Mouse (Mus musculus): ENCODE data around the gene E130218I03Rik.

E130218I03Rik gene

DNA sequence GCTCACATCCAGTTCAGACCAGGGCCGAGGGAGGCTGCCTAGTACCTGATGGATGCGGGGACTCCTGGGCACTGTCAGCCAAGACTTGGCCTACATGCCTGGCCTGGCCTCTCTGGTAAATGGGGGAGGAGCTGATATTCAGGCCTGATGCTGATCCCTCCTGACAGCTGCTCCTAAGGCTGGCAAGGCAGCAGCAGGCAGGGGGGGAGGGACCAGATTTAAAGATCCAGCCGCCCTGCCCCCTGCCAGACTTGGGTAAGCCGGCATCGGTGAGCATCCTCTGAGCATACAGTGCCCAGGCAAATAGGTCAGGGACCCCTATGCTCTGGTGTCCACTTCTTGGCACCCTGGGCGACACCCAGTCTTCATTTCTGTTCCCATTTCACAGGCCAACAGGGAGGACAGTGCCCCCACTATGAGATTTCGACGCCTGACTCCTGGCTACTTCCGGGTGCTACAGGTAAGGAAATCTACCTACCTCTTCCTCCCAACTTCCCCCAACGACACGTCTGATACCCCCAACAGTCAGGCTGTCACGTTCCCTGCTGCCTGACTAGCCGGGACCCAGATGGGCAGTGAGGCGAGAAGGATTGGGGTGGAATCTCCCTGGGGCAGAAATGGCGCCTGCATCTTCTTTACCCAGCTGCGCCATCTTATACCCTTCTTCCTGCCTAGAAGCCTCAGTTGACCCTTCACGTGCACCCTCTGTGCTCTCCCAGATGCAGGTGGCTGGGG, at the start of gene E130218I03Rik:
Gene E130218I03Rik, plus strand, starts transcription at position 147 of the 735 bp plus-strand sequence.
- no peak for DNase-seq

DNA sequence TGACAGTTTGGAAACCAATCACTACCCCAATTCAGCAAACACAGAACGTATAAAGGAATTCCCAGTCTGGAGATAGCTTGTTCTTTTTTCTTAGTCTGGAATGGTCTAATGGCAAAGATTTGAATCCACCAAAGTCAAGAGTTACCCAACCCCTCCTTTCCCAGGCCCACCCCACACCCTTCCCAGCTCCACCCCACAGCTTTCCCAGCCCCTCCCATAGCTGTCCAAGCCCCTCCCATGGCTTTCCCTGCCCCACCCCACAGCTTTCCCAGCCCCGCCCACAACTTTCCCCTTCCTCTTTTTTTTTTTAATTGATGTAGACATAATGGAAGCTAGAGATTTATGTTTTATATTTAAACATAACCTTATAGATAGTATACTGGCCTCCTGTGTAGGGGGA, 44.1 kb upstream of the E130218I03Rik start:
- no peak for DNase-seq

DNA sequence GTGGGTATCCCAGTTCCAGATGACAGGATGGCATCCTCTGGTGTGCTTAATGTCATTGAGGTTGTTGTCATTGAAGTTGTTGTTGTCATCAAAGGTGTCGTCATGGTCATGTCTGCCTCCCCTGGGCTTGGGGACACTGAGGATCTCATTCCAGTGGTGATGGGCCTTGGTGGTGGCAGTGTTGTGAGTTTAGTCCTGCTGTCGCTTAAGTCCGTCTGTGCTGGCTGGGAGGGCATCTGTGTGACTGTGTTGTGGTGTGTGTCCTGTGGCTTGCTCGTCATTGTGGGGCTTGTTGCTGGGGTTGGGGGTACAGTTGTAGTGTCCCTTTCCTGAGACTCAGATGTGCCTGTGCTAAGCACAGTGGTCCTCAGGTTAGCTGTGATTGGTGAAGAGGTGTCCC, 40.6 kb upstream of the E130218I03Rik start, which contains the start of gene Gm7534:
Gene Gm7534, minus strand, starts transcription at position 101 of the 400 bp plus-strand sequence.
- no peak for DNase-seq

DNA sequence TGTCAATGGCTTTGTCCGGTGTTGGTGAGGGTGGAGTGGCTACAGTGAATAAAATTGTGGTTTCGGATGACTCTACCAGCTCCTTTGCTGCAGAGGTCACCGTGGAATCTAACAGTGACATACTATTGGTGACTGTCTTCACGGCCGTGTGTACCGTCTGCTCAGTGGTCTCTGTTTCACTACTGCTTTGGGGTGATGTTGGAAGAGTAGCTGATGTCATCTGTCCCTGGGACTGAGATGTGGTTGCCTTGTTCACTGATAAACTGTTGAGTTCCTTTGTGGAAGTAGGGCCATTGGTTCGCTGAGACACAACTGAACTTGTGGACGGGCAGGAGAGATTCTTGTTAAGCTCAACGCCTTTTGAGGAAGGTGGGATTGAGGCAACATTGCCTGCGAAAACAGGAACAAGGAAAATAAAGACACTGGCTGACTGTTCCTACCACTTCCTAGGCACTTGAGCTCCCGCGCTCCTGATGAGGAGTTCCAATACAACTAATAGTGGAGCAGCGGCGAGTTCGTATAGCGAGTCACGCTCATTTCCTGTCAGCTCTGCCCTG, 40.0 kb upstream of the E130218I03Rik start:
- DNase-seq, result no peak

DNA sequence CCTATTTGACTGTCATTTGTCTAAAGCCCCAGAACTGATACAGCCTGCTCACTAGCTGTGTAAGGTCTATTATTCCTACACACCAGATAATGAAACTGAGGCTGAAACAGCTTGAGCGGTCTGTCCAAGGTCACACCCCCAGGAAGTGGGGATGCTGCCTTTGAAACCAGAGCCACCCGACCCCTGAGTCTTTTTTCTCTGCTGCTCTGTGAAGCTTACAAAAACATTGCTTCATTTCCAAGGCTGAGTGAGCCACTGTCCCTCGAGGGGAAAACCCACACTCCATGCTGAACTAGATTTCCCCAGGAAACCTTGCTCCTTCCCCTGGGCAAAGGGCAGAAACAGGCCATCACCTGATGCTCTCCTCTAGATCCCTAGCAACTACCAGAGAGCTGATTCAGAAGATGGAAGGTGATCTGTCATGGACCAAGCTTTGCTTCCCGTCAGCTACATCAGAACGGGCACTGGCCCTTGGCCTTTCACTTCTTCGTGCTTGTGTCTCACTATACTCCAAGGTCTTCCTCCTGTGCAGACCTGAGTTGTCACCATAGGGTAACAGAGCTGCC, 36.9 kb upstream of the E130218I03Rik start:
- no peak for DNase-seq

DNA sequence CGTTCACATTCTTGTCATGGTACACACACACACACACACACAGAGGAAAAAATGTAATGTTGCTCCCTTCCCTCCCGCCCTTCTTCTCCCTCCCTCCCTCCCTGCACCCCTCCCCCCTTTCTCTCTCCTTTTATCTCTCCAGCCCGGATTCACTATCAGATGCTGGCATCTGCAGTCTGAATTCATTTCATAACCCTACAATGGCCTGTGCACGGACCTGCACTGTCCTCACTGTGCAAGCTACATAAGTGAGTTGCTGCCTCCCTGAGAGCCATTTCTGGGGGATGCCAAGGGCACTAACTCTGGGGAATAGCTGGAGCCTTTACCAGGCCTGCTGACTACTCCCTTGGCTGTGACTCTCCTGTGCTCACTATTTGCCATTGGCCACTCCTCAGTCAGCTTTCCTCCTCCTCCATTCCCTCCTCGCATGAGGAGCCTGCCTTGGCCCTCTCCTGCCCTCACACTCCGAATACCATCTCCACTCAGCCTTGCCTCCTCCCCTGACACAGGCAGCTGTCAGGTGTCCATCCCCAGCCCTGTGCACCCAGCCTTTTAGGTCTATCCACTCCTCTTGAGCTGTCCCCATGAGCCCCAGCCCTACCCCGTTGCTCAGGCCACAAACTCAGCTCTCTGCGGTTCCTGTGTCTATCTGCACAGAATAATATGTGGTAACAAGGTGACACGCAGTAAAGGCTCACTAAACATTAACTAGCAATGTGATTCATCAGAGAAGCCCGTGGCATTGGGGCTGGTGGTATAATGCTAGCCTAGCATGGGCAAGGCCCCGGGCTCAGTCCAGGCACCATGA, 20.5 kb upstream of the E130218I03Rik start:
- DNase-seq, result peak; percentile 60

DNA sequence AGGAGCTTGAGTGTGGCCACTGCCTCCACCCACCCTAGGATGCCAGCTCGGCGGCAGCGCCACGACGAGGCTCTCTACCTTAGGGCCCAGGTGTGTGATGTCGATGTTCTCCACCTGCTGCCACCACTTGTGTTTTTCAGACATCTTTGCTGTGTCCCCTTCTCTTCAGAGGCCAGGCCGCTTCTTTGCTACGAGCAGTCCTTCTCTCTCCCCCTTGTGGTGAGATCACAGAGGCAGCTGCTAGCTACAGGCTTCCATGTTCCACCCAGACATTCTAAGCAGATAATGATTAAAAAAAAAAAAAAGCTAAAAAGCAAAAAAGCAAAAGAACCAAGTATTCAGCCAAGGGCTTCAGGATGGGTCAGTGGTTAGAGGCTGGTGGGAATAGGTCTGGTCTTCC, 16.3 kb upstream of the E130218I03Rik start, which contains the start of gene Catsper4:
Gene Catsper4, minus strand, starts transcription at position 190 of the 400 bp plus-strand sequence.
- no peak for DNase-seq

DNA sequence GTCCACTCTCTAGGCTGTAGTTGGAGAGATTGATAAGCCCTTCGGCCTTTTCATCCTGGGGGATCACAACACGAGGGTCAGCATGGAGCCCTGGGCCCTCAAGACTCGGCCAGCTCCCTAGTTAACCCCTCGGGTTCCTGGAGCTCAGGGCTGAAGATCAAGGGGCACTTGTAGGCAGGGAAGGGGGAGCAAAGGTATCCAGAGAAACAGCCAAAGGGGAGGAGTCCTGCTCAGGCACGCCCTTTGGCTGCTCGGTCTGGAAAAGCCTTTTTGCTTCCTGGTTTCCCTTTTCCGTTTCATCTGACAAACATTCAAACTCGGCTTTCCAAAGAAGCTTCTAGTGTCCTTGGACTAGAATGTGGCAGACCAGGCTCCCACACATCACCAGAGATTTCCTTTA, 13.0 kb upstream of the E130218I03Rik start:
- DNase-seq, result no peak

DNA sequence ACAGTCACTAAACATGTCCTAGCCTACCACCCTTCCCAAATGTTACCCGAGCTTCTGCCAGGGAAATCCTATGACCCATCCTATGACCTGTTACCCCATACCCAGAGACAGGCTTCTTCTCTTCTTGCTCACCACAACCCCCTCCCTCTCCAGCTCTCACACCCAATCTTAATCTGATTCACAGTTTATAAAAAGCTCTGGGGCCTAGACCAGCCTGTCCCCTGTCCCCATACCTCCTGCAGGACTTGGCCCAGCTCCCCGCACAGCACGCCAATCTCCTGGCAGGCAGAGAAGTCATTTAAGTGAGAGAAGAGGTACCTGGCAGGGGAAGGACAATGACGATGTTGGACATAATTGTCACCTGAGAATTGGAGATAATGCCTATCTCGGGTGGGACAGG, 8.6 kb upstream of the E130218I03Rik start:
- DNase-seq, result no peak

DNA sequence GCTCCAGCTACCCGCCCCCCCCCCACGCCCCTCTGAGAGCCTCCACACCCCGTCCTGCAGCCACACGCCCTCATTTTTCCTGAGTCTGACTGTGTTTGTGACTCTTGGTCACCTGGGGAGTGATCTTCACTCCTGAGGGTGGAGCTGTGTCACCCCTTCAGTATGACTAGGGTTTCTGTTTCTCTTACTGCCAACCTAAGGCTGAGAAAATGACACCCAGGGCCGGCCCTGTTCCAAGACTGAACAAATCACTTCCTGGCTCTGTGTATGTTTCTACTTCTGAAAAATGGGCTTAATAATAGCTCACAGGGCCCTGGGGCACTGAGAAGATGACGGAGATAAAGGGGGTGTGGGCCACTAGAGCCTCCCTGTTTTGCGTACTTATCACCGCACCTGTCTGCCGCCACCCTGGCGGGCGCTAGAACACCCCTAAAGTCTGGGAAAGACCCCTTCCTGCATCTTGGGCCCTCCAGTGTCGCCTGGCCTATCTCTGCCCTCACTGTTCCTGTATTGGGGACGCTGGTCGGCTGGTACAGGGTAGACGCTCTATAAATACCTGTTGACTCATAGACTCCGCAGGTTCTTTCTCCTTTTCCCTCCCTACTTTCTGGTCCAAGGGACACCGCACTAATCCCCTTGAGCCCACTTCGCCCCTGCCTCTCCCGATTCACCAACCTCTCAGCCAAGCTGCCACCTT, 5.7 kb upstream of the E130218I03Rik start:
- DNase-seq, result no peak

DNA sequence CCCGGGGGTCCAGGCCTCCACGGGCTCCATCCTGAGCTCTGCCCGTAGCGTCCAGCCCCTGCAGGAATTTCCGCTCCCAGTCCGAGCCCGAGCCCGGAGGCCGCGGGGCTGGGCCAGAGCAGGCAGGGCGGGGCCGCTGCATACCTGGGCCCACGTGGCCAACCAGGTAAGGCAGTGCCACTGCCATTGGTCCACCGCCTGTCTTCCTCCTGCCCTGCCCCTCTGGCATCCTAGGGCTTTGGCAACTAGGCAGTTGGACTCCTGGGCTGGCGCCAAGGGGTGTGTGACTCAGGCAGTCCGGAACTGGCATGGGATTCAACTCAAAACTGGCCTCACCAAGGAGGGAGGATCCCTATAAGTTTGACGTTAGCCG, 5.2 kb upstream of the E130218I03Rik start, which contains the start of gene Cnksr1:
Gene Cnksr1, minus strand, starts transcription at position 121 of the 373 bp plus-strand sequence.
- peak; percentile 97 for DNase-seq

DNA sequence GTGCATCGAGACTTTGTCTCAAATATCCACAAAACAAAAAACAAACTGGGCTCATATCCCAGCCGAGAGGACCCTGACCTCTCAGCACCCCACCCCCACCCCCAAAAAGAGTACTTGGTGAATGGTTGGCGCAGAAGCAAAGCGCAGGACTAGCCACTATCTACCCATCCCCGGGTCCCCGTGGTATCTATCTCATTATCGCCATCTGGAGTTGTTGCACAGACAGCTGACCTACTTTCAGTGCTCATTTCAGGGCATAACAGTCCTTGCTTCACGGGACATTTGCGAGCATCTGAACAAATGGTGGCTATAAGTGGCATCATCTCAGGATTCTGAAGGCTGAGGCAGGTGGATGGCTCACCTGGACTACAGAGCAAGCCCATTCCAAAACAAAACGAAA, 4.8 kb upstream of the E130218I03Rik start:
- no peak for DNase-seq

DNA sequence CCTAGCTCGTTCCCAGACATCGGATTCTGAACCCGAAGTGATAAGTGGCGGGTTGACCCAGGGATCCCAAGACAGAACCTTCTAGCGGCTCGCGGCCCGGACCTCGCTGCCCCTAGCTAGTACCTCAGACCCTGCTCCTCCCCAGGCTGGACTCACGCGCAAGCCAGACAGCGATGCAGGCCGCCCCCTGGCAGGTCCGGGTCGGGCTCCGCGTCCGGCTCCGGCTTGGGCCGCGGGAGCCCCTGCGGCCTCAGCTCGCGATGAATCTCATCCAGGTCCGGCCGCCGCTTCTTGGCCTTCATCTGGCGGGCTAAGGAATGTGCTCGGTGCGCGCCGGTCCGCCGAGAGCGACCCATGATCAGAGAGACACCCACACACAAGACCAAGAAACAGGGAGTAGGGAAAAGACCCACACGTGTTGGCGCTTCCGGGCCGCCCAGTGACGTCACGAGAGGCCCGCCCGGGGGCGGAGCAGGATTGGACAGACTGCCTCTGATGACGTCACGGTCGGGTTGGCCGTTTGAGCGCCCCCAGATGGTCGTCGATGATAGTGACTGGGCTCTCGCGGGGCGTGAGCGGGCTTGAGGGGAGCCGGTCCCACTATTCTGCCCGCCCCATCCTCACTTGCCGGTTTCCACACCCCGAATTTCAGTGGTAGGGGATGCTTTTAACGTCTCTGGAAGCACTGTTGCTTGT, 1.8 kb downstream of the E130218I03Rik start, which contains the start of gene Zfp593:
Gene Zfp593, minus strand, starts transcription at position 445 of the 696 bp plus-strand sequence.
- DNase-seq, result peak; percentile 90

DNA sequence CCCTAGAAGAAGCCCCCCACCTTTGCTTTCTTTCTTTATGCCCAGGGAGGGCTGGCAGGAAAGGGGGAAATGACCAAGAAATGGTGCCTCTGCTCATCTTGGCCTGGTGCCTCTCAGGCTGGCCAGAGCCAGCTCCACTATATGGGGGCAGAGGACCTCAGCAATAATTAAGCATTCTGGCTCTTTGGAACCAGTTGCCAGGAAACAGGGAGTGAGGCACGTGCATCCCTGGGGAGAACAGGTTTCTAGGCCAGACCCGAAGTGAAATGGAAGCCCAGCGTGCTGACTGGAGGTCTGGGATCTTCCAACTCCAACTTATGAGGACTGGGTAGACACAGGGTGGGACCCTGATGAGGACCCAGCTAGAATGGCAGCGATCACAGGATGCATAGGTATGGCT, 2.8 kb downstream of the E130218I03Rik start:
- DNase-seq, result no peak

DNA sequence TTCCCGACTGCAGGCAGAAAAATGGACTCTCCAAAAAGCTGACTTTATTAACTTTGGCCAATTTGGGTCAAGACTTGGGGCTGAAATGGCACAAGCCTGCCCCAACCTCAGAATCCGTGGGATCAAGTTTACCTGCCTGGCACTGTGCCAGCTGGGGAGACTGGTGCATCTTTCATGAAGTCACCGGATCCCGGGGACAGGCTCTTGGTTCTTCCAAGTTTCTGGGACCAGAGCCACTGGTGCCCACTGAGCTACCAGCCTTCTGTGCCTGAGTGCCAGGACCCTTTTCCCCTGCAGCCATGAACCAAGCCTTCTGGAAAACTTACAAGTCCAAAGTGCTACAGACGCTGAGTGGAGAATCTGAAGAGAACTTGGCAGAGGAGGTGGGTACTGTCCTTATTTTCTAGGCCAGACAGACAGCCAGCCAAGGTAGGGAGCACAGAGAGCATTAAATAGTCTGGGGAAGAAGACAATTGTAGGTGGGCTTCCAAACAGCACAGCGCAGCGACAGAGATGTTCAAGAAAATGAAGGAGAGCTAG, 3.3 kb downstream of the E130218I03Rik start, which contains the start of gene Gm30191:
Gene Gm30191, plus strand, starts transcription at position 217 of the 540 bp plus-strand sequence.
- no peak for DNase-seq

DNA sequence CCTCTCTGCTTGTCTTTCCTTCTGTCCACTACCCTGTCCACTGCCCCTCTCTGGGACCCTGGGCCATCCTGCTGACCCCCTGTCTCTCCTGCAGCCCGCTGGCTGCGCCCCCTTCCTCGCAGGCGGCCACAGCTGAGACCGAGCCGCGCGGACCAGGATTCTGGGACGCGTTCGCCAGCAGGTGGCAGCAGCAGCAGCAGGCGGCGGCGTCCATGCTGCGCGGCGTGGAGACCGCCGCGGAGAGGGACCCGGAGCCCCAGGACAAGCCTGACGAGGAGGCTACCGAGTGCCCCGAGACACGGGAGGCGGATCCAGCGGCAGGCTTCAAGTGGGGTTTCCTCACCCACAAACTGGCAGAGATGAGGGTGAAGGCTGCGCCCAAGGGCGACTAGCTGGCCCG, 6.2 kb downstream of the E130218I03Rik start:
- DNase-seq, result no peak

DNA sequence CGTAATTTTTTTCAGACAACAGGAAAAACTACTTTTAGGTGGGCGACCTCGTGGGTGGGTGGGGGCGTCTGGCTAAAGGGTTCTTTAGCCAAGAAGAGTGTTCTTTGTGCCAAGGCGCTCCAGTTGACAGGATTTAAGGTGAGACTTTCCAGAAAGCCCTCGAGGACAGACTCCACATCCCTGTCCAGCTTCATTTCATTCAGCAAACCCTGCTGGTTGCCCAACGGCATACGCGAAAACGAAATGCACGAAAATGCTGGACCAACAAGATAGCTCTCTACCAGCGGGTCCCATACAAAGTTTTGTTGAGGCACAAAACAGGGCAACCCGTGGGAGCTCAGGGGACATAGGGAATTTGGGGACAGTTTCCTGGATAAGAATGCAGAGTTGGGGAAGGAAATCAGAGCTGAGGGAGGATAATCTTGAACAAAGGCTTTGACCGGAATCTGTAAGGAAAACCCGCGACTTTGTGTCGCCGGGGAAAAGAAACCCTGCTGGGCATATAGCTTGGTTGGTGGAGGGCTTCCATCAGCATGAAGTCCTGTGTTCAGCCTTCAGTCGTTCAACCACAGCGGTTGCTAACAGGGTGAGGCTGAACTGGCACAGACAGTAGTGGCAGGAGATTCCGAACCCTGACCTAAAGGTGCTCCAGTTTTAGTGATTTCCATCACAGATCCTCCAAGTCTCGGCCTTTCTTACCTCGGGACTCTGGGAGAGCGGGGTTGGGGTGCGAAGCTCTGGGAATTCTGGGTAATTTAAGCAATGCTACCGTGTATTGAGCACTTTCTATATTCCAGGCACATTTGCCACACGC, 6.9 kb downstream of the E130218I03Rik start:
- DNase-seq, result no peak

DNA sequence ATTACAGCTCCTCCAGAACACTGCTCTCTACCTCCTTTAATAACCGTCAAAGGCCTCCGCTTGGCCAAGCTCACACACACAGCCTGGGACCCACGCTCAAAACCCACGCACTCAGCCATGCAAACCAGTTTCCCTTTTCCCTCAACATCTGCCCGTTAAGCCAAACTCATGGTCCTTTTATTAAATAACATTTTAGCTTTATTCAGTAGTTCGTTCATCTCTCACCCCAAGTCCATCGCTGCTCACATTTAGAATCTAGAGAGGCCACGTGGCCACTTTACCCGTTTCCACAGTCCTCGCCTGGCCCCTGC, 7.4 kb downstream of the E130218I03Rik start:
- DNase-seq, result no peak

DNA sequence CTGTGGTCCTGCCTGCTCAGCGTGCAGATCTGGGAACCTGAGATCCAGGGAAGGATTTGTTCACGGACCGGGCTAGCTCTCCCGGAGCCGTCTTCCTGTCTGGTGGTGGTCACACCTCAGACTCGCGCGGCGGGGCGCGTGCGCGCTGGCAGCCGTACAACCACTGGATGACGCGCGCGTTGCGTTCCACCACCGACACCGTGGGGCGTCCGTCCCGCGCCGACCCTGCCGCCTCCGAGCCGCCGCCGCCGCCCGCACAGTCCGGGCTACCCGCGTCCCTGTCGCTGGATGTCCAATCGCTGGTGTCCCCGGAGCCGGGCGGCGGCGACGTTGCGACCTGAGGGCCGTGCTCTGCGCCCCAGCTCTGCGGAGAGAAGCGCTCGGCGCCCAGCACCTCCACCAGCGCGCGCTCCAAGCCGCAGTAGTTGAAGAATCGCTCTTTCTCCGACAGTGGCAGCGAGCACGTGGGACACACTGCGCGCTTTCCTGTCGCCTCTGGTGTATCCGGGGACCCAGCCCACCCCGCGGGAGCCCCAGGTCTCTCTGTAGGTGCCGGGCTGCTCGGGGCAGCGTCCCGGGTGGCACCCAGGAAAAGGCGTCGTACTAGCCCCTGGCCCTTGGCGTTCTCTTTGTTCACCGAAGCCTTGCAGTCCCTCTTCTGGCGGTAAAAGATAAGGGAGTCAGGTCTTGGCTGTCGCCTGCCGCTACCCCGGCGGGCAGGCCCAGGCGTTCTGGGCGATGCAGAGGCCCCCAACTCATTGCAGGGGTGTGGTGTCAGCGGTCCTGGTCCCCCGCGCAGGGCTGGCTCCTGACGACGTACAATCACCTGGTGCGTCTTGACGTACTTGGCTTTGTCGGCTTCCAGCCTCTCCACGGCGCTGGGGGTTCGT, 8.0 kb downstream of the E130218I03Rik start:
- DNase-seq, result no peak
